Mouse (Mus musculus): ENCODE results near the gene Agtpbp1. TPM values are rescaled to one million over a fixed set of nuclear protein-coding genes. Genes with fewer than 3 reads are reported as not detected.

Agtpbp1 gene
- polyA plus RNA-seq, 1 experiment from 2014 or later: 9.4 TPM

- no peaks in the 10 kb centered on the region for H3K4me1 ChIP-seq
- ATAC-seq (ENCODE audit: extremely low read depth, insufficient number of reproducible peaks, low FRiP score, low TSS enrichment): no peak
- H3K27ac ChIP-seq (replicated peaks): no peak overlapping the region
- H3K36me3 ChIP-seq: no peaks in the 10 kb centered on the region
- no peaks in the 10 kb centered on the region for H3K9me3 ChIP-seq
- H3K4me3 ChIP-seq: no peak overlapping the region
- no peak overlapping the region for H3K9ac ChIP-seq
- 0 out of 2 replicates have a peak, but pooled peaks cover 3% of the 10 kb centered on the region for H3K27me3 ChIP-seq (replicated peaks)
- no peak overlapping the region for H3K4me2 ChIP-seq
- WGBS: 75% methylated on average over 2 of the region's 2 CpGs
These were observed 12.5 kb downstream of the Agtpbp1 start for GRCm38 (mm10) chr13:59572549-59572948.

DNA sequence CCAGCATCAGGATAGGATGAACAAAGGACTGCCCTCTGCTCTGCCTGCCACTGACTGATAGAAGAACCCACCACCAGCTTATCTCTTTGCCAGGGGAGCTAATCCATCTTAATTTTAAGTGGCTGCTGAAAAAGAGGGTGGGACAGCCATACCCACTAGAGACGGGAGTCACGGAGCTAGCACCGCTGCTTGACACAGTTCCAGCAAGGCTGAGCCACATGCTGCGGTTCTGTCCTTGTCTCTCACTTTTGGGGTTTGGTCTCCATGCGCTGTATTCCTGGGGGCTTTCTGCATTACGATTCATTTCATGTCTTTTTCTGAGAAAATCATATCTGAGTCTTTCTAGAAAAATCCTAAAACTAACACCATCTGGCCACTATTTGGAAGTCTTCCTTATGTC lies 13.9 kb downstream of the Agtpbp1 start:
- WGBS: 64% methylated on average over 6 of the region's 6 CpGs
- no peak for ATAC-seq (ENCODE audit: extremely low read depth, insufficient number of reproducible peaks, low FRiP score, low TSS enrichment)
- no peak overlapping the region for H3K4me3 ChIP-seq

GRCm38 (mm10) chr13:59565945-59566520 lies 19.0 kb downstream of the Agtpbp1 start:
- H3K4me2 ChIP-seq: no peak overlapping the region
- H3K9me3 ChIP-seq: no peaks in the 10 kb centered on the region
- H3K4me1 ChIP-seq: no peaks in the 10 kb centered on the region
- WGBS: 58% methylated on average over 9 of the region's 9 CpGs
- no peaks in the 10 kb centered on the region for H3K36me3 ChIP-seq
- ATAC-seq (ENCODE audit: extremely low read depth, insufficient number of reproducible peaks, low FRiP score, low TSS enrichment): no peak
- no peak overlapping the region for H3K27ac ChIP-seq (replicated peaks)
- no peaks in the 10 kb centered on the region for H3K27me3 ChIP-seq (replicated peaks)
- H3K9ac ChIP-seq: no peak overlapping the region
- no peak overlapping the region for H3K4me3 ChIP-seq

More for the DNA sequence above, 13.9 kb downstream of the Agtpbp1 start:
- no peaks in the 10 kb centered on the region for H3K9me3 ChIP-seq
- H3K4me2 ChIP-seq: no peak overlapping the region
- no peaks in the 10 kb centered on the region for H3K4me1 ChIP-seq
- no peaks in the 10 kb centered on the region for H3K36me3 ChIP-seq
- no peaks in the 10 kb centered on the region for H3K27me3 ChIP-seq (replicated peaks)
- no peak overlapping the region for H3K9ac ChIP-seq
- H3K27ac ChIP-seq (replicated peaks): no peak overlapping the region

DNA sequence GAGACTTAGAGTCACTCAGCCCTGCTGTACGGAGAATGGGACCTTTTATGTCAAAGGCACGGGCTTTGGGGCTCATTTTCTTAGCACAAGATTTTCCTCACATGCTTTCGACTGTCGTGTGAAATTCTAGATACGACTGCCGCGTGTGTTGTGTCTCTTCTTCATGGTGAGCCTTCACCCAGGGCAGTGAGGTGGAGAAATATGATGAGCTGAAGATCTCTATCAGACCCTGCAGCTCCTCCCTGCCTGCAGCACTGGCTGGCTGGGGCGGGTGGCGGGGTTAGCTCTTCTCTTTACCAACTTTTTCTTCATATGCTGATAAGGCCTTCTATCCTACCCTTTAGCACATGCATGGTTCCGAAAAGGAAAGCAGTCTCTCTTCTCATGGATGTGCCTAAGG lies 20.1 kb downstream of the Agtpbp1 start:
- no peak overlapping the region for H3K4me3 ChIP-seq
- no peak overlapping the region for H3K27ac ChIP-seq (replicated peaks)
- H3K27me3 ChIP-seq (replicated peaks): no peaks in the 10 kb centered on the region
- H3K36me3 ChIP-seq: no peaks in the 10 kb centered on the region
- no peak overlapping the region for H3K9ac ChIP-seq
- WGBS: 75% methylated on average over 10 of the region's 10 CpGs
- H3K4me2 ChIP-seq: no peak overlapping the region
- no peaks in the 10 kb centered on the region for H3K4me1 ChIP-seq
- no peaks in the 10 kb centered on the region for H3K9me3 ChIP-seq
- no peak for ATAC-seq (ENCODE audit: extremely low read depth, insufficient number of reproducible peaks, low FRiP score, low TSS enrichment)

GRCm38 (mm10) chr13:59564505-59564904 lies 20.5 kb downstream of the Agtpbp1 start:
- Histone ChIP-seq H3K27me3 (replicated peaks) (no peaks in the 10 kb centered on the region), H3K4me2 (no peak overlapping the region), H3K9me3 (no peaks in the 10 kb centered on the region), H3K36me3 (no peaks in the 10 kb centered on the region), H3K27ac (replicated peaks) (no peak overlapping the region), H3K4me3 (no peak overlapping the region), H3K4me1 (no peaks in the 10 kb centered on the region), H3K9ac (no peak overlapping the region)
- 69% methylated on average over 4 of the region's 4 CpGs for WGBS
- ATAC-seq (ENCODE audit: extremely low read depth, insufficient number of reproducible peaks, low FRiP score, low TSS enrichment): no peak

DNA sequence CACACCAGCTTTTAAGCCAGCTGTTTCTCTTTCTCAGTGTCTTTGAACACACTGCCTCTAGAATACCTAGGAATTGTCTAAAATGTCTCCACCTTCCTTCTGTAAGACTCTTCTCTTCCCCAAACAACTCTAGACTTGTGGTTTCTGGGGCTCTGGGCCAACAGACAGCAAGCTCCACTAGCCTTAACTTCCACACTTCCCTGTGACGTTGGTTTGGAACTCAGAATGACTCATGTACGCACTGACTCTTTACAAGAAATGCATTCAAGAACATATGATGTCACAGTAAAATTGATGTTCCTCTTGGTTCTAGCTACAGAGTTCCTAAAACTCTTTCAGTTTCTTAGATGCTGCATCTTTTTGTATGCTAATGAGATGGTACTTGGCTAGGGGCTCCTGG lies 22.6 kb downstream of the Agtpbp1 start:
- ATAC-seq (ENCODE audit: extremely low read depth, insufficient number of reproducible peaks, low FRiP score, low TSS enrichment): no peak
- Histone ChIP-seq H3K4me3 (no peak overlapping the region), H3K4me1 (peaks cover 6% of the 10 kb centered on the region), H3K4me2 (no peak overlapping the region), H3K27ac (replicated peaks) (no peak overlapping the region), H3K36me3 (no peaks in the 10 kb centered on the region), H3K27me3 (replicated peaks) (no peaks in the 10 kb centered on the region), H3K9ac (no peak overlapping the region), H3K9me3 (no peaks in the 10 kb centered on the region)
- 71% methylated on average over 2 of the region's 2 CpGs for WGBS

- Histone ChIP-seq H3K4me3 (no peak overlapping the region), H3K27ac (replicated peaks) (no peak overlapping the region), H3K4me1 (peaks cover 24% of the 10 kb centered on the region), H3K9me3 (no peaks in the 10 kb centered on the region), H3K27me3 (replicated peaks) (no peaks in the 10 kb centered on the region), H3K36me3 (no peaks in the 10 kb centered on the region), H3K4me2 (no peak overlapping the region), H3K9ac (no peak overlapping the region)
- no peak for ATAC-seq (ENCODE audit: extremely low read depth, insufficient number of reproducible peaks, low FRiP score, low TSS enrichment)
- WGBS: 89% methylated on average over 5 of the region's 5 CpGs
These were observed 26.3 kb downstream of the Agtpbp1 start for GRCm38 (mm10) chr13:59558776-59559175.

DNA sequence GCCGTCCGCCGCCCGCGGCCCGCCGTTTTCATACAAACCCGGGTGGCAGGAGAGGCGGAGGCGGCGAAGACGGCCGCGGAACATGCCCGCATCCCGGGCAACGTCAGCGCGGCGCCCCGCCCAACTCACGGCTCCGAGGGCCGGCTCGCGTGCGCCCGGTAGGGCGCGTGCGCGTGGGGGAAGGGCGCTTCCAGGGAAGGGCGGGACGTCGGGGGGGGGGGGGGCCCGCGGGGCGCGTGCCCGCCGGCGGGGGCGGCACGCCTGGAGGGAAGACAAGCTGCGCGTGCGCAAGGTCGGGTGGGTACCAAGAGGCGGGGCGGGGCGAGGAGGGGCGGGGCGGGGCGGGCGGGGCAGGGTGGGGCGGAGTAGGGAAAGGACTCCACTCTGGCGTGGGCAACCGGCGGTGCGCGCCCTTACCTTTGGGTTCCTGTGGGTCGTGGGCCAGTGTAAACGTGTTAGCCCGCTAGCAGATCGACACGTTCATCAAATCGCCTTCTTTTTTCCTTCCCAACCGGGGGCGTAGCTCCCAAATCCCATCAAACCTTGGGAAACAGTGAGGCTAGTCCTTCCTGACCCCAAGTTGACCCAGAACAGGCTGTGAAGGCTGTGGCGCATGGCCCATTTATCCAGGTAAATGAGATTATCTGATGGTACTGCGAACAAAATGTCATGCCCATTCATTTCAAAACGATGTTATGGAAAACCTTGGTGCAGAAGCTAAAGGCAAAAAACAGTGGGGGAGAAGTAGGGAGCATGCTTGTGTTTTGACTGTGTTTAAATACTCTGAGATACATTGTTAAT lies 27.6 kb downstream of the Agtpbp1 start:
- WGBS: under 1% methylated on average over 17 of the region's 73 CpGs
- peak overlapping the region; percentile 91 for H3K9ac ChIP-seq
- H3K27me3 ChIP-seq (replicated peaks): no peaks in the 10 kb centered on the region
- H3K36me3 ChIP-seq: no peaks in the 10 kb centered on the region
- H3K4me2 ChIP-seq: peak overlapping the region; percentile 99
- peak overlapping the region; percentile 79 for H3K4me3 ChIP-seq
- H3K27ac ChIP-seq (replicated peaks): peak overlapping the region; percentile 70
- peak; percentile 87 for ATAC-seq (ENCODE audit: extremely low read depth, insufficient number of reproducible peaks, low FRiP score, low TSS enrichment)
- H3K9me3 ChIP-seq: no peaks in the 10 kb centered on the region
- H3K4me1 ChIP-seq: peaks cover 24% of the 10 kb centered on the region

DNA sequence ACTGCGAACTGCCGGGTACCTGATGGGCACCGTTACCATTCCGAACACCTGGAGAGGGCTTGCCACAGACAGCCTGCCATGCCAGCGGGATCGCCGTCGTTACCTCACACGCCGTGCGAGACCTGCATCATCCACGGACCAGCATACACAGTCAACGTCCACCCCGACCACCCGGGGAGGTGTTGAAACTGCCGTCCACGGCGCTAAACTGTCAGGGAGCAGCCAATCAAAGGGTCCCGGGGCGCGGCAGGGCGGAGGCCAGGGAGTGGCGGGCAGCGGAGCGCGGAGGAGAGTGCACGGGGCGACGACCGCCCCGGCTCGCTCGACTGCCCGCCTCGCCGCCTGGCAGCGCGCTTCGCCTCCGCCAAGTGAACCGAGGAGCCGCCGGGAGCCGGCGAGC lies 28.4 kb downstream of the Agtpbp1 start:
- H3K36me3 ChIP-seq: no peaks in the 10 kb centered on the region
- peak overlapping the region; percentile 91 for H3K9ac ChIP-seq
- H3K4me1 ChIP-seq: peaks cover 24% of the 10 kb centered on the region
- under 1% methylated on average over 44 of the region's 45 CpGs for WGBS
- H3K4me3 ChIP-seq: peak overlapping the region; percentile 79
- H3K27ac ChIP-seq (replicated peaks): peak overlapping the region; percentile 70
- ATAC-seq (ENCODE audit: extremely low read depth, insufficient number of reproducible peaks, low FRiP score, low TSS enrichment): peak; percentile 50
- no peaks in the 10 kb centered on the region for H3K9me3 ChIP-seq
- peak overlapping the region; percentile 99 for H3K4me2 ChIP-seq
- H3K27me3 ChIP-seq (replicated peaks): no peaks in the 10 kb centered on the region

GRCm38 (mm10) chr13:59555613-59556192 lies 29.3 kb downstream of the Agtpbp1 start:
- H3K4me1 ChIP-seq: peaks cover 24% of the 10 kb centered on the region
- H3K27ac ChIP-seq (replicated peaks): no peak overlapping the region
- WGBS: 77% methylated on average over 8 of the region's 8 CpGs
- no peak for ATAC-seq (ENCODE audit: extremely low read depth, insufficient number of reproducible peaks, low FRiP score, low TSS enrichment)
- no peaks in the 10 kb centered on the region for H3K27me3 ChIP-seq (replicated peaks)
- no peaks in the 10 kb centered on the region for H3K36me3 ChIP-seq
- peak overlapping the region; percentile 59; the same call in 1 of the 2 replicates for H3K9ac ChIP-seq
- H3K9me3 ChIP-seq: no peaks in the 10 kb centered on the region
- peak overlapping the region; percentile 99 for H3K4me2 ChIP-seq
- H3K4me3 ChIP-seq: peak overlapping the region; percentile 79

- 67% methylated on average over 17 of the region's 17 CpGs for WGBS
These were observed 30.1 kb downstream of the Agtpbp1 start for GRCm38 (mm10) chr13:59554772-59555505.

More at GRCm38 (mm10) chr13:59554772-59555505, 30.1 kb downstream of the Agtpbp1 start:
- Histone ChIP-seq H3K4me3 (no peak overlapping the region), H3K9me3 (no peaks in the 10 kb centered on the region), H3K27me3 (replicated peaks) (no peaks in the 10 kb centered on the region), H3K4me1 (peaks cover 24% of the 10 kb centered on the region), H3K4me2 (peak overlapping the region; percentile 99; the same call in 1 of the 2 replicates), H3K27ac (replicated peaks) (no peak overlapping the region), H3K9ac (peak overlapping the region; percentile 59; the same call in 1 of the 2 replicates), H3K36me3 (no peaks in the 10 kb centered on the region)
- ATAC-seq (ENCODE audit: extremely low read depth, insufficient number of reproducible peaks, low FRiP score, low TSS enrichment): no peak
